Mouse (Mus musculus) liver, embryonic 11.5 days (tissue): Measurements from ENCODE around the gene Ivns1abp. TPM values are rescaled to one million over a fixed set of nuclear protein-coding genes. Genes with fewer than 3 reads are reported as not detected.

Source experiments
- polyA plus RNA-seq: library from polyadenylated mRNA; unstranded; fragments of >200 nt; fragmentation: Nextera tagmentation; extraction: Ambion mirVana; gene quantifications from 2 replicates; pipeline ENCODE4 v1.2.1, GENCODE M21; 2014

Gene Ivns1abp
- polyA plus RNA-seq, 1 experiment from 2014 or later, result 231 TPM

Other genes starting within 250 kb of the Ivns1abp start
- gene Gm47985, start 161.9 kb upstream of the Ivns1abp start, polyA plus RNA-seq, result 1.7 and 1.9 TPM in 2 replicates
- 0.55 and 1.1 TPM in 2 replicates for gene Gm8947, start 152.1 kb upstream of the Ivns1abp start, polyA plus RNA-seq
- gene Gm47995, start 146.0 kb upstream of the Ivns1abp start, polyA plus RNA-seq, result 0.36 and 0.52 TPM in 2 replicates
- 1.0 and 1.2 TPM in 2 replicates for gene 3110040M04Rik, start 140.4 kb upstream of the Ivns1abp start, polyA plus RNA-seq
- 0.26 and 0.27 TPM in 2 replicates for gene Gm47996, start 134.3 kb upstream of the Ivns1abp start, polyA plus RNA-seq
- gene Swt1, start 84.0 kb downstream of the Ivns1abp start, polyA plus RNA-seq, result 19.1 and 20.7 TPM in 2 replicates
- gene Trmt1l, start 84.1 kb downstream of the Ivns1abp start, polyA plus RNA-seq, result 44.5 and 48.7 TPM in 2 replicates
- 60.3 and 67.9 TPM in 2 replicates for gene Rnf2, start 156.5 kb downstream of the Ivns1abp start, polyA plus RNA-seq
- gene Fam129a, start 226.7 kb downstream of the Ivns1abp start, polyA plus RNA-seq, result 2.1 and 3.0 TPM in 2 replicates